Mouse (Mus musculus): ENCODE data around the gene Smarca2.

DNA sequence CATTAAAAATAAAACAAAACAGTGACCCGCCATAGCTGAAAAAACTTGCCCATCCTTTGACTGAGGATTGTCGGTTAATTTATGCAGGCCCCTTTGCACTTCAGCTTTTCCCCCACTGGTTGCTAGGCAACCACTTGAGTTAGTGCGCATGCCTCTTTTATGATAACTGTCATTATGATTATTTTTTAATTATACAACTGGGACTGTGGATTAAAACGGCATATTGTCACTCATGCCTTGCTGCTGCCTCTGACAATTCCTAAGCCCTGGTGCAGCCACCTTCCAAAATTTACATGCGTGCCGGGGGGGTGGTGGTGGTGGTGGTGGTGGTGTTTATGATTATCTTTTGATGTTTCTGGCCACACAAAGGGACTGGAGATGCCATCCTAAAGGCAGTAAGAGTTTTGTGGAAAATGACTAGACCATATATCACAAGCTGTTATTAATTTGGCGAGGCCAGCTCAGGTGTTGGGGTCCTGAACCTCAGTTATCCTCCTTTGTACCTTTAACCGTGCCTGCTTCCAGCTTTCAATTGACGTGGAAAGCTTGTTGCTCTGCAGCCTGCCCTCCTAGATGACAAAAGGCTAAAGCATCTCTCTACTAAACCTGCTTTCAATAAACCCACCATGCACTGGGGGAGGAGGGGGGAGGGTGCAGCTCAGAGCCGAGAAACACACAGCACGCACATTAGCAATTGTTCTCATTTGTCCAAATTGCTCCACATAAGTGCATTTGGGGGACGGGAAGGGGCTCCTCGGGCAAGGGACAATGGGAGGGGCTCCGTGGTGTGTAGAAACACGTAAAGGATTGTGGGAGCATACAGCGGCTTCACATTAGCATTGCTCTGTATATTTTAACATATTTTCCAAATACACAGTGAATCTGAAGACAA lies 165.0 kb downstream of the Smarca2 start:
- TF ChIP-seq CTCF (IDR thresholded peaks at IDR 0.05; ENCODE audit: extremely low read depth, insufficient read depth, low read length): no peak
- no peak for TF ChIP-seq POLR2A (IDR thresholded peaks at IDR 0.05; ENCODE audit: extremely low read depth, insufficient read depth, low read length)

Measured in cortical plate, adult 2 months (tissue).